24 mouse cellular contexts compared by ENCODE assay signal in genomic region chr3:128429706-128430105, GRCm38 (mm10).
"Had no signal": no experiment of that assay in that cellular context is flagged by ENCODE, and none has a peak within 500 bp of the region (broad histone marks: within the 10 kb centered on the region; RNA-seq: fewer than 3 reads in every experiment).

No protein-coding gene starts in this region.

- ATAC-seq: hindbrain, embryonic 16.5 days; intestine, embryonic 16.5 days; liver, embryonic 12.5 days had no signal

- H3K4me2 ChIP-seq: heart, embryonic 12.5 days; hindbrain, embryonic 14.5 days; kidney, embryonic 15.5 days; limb, embryonic 13.5 days; limb, embryonic 15.5 days; liver, embryonic 12.5 days had no signal

- H3K36me3 ChIP-seq: heart, embryonic 10.5 days; heart, embryonic 12.5 days; kidney, embryonic 15.5 days; limb, embryonic 13.5 days; limb, embryonic 15.5 days; liver, embryonic 12.5 days had no signal

- H3K4me3 ChIP-seq: heart, embryonic 10.5 days; heart, embryonic 12.5 days; kidney, embryonic 15.5 days; limb, embryonic 13.5 days; limb, embryonic 15.5 days; liver, embryonic 12.5 days had no signal

- H3K9ac ChIP-seq: heart, embryonic 12.5 days; hindbrain, embryonic 14.5 days; kidney, embryonic 15.5 days; limb, embryonic 13.5 days; limb, embryonic 15.5 days; liver, embryonic 12.5 days; liver, embryonic 14.5 days had no signal

- H3K4me1 ChIP-seq: heart, embryonic 10.5 days; heart, embryonic 12.5 days; kidney, embryonic 15.5 days; limb, embryonic 13.5 days; limb, embryonic 15.5 days; liver, embryonic 12.5 days had no signal

- H3K27me3 ChIP-seq: heart, embryonic 12.5 days; kidney, embryonic 15.5 days; limb, embryonic 13.5 days; limb, embryonic 15.5 days; liver, embryonic 12.5 days had no signal

- H3K27ac ChIP-seq: heart, embryonic 10.5 days; hindbrain, embryonic 14.5 days; kidney, embryonic 15.5 days; kidney, postnatal 0 days; limb, embryonic 13.5 days; limb, embryonic 15.5 days; liver, embryonic 12.5 days; liver, embryonic 14.5 days had no signal

- DNase-seq: gastrocnemius, postnatal 14 days; gastrocnemius, postnatal 36 days; heart, adult 18-20 months; heart, postnatal 10 days; heart, postnatal 36 days; kidney, adult 11 months; kidney, adult 2 months; kidney, adult 9 months; kidney, postnatal 14 days; kidney, postnatal 36 days; layer of hippocampus, adult 9-11 months; layer of hippocampus, postnatal 36 days; left cerebral cortex, postnatal 4 days had no signal

- H3K9me3 ChIP-seq: heart, embryonic 10.5 days; heart, embryonic 12.5 days; kidney, embryonic 15.5 days; limb, embryonic 13.5 days; limb, embryonic 15.5 days; liver, embryonic 12.5 days had no signal
